Mouse (Mus musculus) layer of hippocampus, adult 2 months (tissue): ENCODE measurements around the gene Adam26a. TPM values are rescaled to one million over a fixed set of nuclear protein-coding genes. Genes with fewer than 3 reads are reported as not detected.
"Not testable (repeated sequence)": the region's sequence is repeated elsewhere in the genome, so short reads cannot be mapped to it uniquely, and the experiment has no call there.

Source experiments
- DNase-seq, 2 experiments: peaks; one replicate each; pipeline ENCODE4 v3.0.0; 2022; ENCODE audit warnings: low spot score in 2 of 2
- H3K27ac ChIP-seq: fragments of 200-600 bp; 2 replicates; pipeline ENCODE4 v1.8.1; 2022
- H3K4me3 ChIP-seq: fragments of 200-600 bp; 2 replicates; pipeline ENCODE4 v1.8.1; 2022; ENCODE audit warnings: mild to moderate bottlenecking
- CTCF ChIP-seq: fragments of 200-600 bp; conservative IDR thresholded peaks from 2 replicates; pipeline ENCODE4 v1.8.1; 2022; ENCODE audit warnings: antibody characterized with exemption, mild to moderate bottlenecking, moderate library complexity
- long read RNA-seq, 2 experiments: library from polyadenylated mRNA; stranded (forward); transcript quantifications; one replicate each; pipeline ENCODE4 v2.0.0; 2021; ENCODE audit warnings: borderline mapping rate in 2 of 2
- total RNA-seq, 2 experiments: library from RNA; stranded (reverse); gene quantifications; 2 replicates each; pipeline ENCODE4 v1.2.3; 2021

The Adam26a gene
- total RNA-seq = not detected
- long read RNA-seq, experiment 1 = 0 reads
- long read RNA-seq, experiment 2 = 0 reads

DNA sequence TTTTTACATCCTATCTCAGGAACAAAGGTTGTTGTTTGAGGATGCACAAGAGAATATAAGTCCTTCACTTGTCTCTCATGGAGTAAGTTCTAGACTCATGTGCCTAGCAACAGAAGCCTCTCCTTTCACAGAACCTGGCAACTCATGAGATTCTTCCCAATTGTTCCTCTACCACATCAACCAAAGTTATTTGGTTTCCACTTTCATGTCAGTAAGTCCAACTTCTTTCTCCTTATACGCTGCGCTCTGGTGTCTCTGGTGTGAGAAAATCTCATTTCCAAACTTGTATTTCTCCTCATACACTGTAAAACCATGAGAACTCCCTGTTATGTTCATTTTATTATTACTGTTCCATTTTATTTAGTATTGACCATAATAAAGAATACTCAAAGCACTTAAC is at the start of gene Adam26a:
Adam26a (minus strand) TSS at position 101 of the 400 bp plus-strand sequence.
- not testable (repeated sequence) for H3K4me3 ChIP-seq, DNase-seq, H3K27ac ChIP-seq

DNA sequence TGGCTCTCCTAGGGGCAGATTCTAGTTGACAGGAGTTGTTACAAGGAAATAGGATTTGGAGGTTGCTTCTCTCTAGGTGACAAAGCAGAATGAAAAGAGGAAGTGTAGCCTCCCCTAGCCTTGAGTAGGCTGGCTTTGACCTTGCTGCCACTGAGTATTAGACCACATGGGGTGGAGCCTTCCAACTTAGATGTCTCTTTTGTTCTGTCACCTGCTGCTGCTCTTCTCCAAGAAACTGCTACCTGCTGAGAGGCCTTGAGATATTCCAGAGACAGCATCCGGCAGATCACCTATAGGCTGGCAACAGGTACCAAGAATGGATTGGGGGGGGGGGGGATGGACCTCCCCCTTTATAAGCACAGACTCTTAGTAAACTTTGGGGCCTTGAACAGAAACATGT is 39.5 kb upstream of the Adam26a start:
- DNase-seq = no peak
- TF ChIP-seq CTCF = no peak
- H3K27ac ChIP-seq = no peak overlapping the region
- no peak overlapping the region for H3K4me3 ChIP-seq

DNA sequence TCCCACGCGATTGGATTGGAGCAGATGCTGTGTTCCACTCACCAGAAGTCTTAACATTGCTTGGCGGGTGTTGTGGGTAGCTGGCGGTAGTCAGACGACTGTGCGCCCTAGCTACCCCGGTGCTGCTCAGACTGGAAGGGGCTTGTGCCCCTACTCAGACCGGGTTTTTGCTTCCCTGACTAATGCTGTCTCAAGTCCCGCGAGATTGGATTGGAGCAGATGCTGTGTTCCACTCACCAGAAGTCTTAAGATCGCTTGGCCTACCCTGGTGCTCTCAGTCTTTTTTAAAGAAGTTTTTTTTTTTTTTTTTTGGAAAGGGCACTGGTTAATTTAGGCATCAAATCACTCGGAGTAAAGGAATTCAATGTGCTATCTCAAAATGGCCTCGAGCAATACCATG is 27.1 kb upstream of the Adam26a start:
- DNase-seq, H3K4me3 ChIP-seq, H3K27ac ChIP-seq: not testable (repeated sequence)

DNA sequence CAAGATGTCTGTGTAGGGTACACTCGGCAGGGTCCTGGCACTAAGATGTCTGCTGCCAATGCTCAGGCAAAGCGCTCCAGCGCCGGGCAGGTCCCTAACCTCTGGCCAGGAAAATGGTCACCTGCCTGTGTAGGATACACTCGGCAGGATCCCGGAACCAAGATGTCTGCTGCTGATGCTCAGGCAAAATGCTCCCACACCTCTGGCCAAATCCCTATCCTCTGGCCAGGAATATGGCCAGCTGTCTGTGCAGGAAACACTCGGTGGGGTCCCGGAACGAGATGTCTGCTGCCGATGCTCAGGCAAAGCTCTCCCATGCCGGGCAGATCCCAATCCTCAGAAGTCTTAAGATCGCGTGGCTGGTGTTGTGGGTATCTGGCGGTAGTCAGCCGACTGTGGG is 26.7 kb upstream of the Adam26a start:
- not testable (repeated sequence) for H3K4me3 ChIP-seq, DNase-seq, H3K27ac ChIP-seq

DNA sequence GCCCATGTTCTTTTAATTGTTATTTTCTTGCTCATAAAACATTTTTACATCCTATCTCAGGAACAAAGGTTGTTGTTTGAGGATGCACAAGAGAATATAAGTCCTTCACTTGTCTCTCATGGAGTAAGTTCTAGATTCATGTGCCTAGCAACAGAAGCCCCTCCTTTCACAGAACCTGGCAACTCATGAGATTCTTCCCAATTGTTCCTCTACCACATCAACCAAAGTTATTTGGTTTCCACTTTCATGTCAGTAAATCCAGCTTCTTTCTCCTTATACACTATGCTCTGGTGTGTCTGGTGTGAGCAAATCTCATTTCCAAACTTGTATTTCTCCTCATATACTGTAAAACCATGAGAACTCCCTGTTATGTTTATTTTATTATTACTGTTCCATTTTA is 48.5 kb downstream of the Adam26a start, which contains the start of gene Adam26b:
Adam26b (minus strand) TSS at position 101 of the 400 bp plus-strand sequence.
- DNase-seq, H3K4me3 ChIP-seq, H3K27ac ChIP-seq: not testable (repeated sequence)

Other genes starting within 250 kb of the Adam26a start
- gene Adam26b, start 48.6 kb downstream of the Adam26a start, total RNA-seq = not detected
- not detected for gene Gm5346, start 50.6 kb upstream of the Adam26a start, total RNA-seq
- not detected for gene Adam34, start 133.3 kb upstream of the Adam26a start, total RNA-seq